Mouse (Mus musculus): ENCODE measurements around the gene Zc3hav1.

DNA sequence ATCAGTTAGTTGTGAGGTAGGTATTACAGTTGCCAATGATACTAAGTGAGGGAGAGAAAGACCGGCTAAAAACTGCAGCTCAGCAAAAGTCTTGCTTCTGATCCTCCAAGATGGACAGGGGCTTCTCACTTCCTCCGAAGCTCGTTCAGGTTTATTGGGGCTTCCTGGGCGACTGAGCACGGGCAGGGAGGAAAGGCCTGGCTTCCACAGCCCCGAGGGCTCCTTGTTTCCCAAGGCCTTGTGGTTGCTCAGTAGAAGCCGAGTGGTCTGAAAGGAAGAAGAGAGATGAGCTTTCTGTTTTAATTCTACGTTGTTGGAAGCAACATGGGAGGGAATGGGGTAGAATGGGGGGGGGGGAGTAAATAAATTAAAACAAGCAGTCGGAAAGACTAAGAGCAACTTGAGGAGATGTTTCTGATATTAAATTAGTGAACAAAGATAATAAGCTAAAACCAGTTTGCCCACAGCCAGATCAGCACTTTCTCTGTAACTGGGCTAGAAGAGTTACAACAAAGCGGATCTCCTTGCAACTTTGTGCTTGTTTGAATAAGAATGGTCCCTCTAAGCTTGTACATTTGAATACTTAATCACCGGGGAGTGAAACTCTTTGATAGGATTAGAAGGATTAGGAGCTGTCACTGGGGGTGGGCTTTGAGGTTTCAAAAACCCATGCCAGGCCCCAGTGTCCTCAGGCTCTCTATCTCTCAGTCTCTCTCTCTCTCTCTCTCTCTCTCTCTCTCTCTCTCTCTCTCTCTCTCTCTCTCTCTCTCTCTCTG lies 61.3 kb downstream of the Zc3hav1 start:
- TF ChIP-seq POLR2A (IDR thresholded peaks at IDR 0.05; ENCODE audit: low read depth, low read length) (no peak), CTCF (conservative IDR thresholded peaks at IDR 0.05; ENCODE audit: insufficient read depth, insufficient read length, low read depth, low read length) (no peak)
